Mouse (Mus musculus): Measurements from ENCODE around the gene Xcr1. TPM values are rescaled to one million over a fixed set of nuclear protein-coding genes. Genes with fewer than 3 reads are reported as not detected.

Xcr1 gene
- not detected in 2 replicates for total RNA-seq (2014; fragmentation: Nextera tagmentation)
- 0.23 TPM in 1 of 2 replicates, not detected in the other for total RNA-seq (2017)

DNA sequence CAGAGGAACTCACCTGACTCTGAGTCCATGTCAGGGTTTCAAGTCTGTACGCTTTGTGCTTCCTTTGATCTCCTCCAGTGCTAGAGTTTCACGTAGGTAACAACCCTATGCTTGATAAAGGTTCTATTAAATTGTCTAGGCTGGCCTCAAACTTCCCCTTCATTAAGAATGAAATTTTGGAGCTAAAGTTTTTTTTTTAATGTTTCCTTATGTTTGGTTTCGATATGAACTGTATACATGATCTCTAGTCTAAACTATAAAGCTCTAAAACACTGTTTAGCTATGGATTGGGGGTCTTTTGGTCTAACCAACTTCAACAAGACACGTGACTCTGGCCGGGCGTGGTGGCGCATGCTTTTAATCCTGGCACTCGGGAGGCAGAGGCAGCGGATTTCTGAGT lies at the start of gene Xcr1:
Xcr1 (minus strand) TSS at position 101 of the 400 bp plus-strand sequence.
- ATAC-seq (replicated peaks; ENCODE audit: low FRiP score, low TSS enrichment, poor library complexity, severe bottlenecking), result no peak

DNA sequence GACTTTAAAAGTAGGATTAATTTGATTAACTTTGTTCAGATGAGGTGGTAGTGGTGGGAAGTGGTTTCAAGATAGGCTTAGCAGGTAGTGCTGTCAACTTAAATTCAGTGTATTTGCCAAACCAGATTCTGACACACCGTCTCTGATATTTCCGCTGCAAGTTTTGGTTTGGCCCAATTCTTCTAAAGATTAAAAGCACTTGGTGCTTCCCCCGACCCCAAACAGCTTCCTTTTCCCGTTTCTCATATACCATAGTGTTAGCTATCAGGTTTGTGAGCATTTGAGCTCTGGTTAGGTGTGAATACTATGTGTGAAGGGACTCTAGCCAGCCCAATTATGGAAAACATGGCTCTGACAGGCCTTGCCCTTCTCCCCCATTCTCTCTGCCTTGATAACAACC lies 10.2 kb upstream of the Xcr1 start:
- ATAC-seq (replicated peaks; ENCODE audit: low FRiP score, low TSS enrichment, poor library complexity, severe bottlenecking), result no peak

DNA sequence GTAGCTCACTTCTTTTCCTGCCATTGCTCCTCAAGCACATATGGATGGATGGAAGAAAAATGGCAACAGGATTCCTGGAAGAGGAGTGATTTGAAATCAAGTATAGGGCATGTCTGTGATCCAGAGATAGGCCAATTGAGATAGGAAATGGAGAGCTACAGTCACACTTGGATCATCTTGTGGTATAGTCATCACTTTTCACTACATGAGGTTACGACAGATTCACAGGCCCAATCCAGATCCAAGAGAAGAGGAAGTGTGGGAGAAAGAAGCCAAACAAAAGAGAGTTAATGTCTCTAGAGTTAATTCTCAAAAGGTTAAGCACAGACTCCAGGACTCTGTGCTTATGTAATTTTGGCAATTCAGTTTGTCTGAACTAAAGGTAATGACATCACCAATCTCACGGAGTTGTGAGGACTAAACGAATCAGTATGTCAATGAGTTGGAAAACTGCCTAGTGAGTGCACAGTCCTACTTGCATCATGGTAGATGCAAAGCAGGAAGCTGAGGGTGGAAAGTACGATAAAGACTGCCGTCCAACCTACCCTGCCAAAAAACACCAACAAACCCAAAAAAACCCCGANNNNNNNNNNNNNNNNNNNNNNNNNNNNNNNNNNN lies 7.4 kb upstream of the Xcr1 start:
- ATAC-seq (replicated peaks; ENCODE audit: low FRiP score, low TSS enrichment, poor library complexity, severe bottlenecking), result no peak

DNA sequence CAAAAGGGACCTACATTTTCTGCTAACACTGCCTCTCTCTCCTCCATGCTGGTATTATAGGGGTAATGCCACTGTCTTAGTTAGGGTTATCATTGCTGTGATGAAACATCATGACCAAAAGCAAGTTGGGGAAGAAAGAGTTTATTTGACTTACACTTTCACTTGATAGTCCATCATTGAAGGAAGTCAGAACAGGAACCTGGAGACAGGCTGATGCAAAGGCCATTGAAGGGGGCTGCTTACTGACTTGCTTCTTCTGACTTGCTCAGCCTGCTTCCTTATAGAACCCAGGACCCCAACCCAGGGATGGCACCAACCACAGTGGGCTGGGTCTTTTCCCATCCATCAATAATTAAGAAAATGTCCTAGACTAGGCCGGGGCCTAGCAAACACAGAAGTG lies 1.8 kb upstream of the Xcr1 start:
- ATAC-seq (replicated peaks; ENCODE audit: low FRiP score, low TSS enrichment, poor library complexity, severe bottlenecking), result no peak

DNA sequence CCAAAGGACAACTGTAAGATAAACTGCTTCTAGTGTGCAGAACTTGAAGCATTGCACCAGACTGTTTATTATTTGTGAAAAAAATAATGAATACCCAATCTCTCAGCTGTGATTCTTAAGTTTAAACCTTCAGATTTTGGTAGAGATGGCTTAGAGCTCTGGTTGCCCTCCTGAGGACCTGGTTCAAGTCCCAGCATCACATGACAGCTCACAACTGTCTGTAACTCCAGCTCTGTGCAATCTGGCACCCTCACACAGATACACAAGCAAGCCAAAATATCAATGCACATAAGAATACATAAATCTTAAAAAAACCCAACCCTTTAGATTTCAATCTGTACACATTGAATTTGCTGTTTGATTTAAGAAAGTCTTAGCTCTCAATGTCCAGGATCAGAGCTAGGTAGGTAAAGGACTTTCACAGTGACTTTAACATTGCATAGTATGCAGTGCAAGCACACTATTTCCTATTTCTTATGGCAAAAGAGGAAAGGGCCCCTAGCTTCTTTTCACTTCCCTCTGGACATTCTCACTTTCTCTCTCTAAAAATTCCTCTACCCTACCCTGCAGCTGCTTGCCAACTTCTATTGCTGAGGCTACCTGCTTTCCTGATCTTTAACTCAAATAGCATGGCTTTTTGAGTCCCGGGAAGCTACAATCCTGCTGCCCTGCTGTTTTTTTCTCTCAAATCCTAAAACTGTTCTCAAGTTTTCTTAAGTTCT lies 1.2 kb upstream of the Xcr1 start:
- ATAC-seq (replicated peaks; ENCODE audit: low FRiP score, low TSS enrichment, poor library complexity, severe bottlenecking), result no peak

DNA sequence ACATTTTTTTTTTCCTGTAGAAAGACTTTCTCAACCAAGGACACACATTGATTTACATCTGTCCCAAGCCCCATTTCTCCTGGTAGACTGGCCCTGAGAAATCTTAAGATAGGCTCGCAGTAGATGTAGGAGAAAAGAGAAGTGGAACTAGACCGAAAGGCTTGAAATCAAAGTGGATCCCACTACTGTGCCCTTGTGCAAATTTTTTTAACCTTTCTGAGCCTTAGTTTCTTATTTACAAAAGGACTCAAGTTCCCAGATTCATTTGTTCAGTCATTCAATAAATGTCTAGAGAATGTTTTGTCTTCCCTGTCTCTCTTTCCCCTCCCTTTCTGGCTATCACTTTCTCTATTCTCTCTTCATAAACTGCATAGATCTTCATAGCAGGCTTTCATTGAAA lies 5.0 kb downstream of the Xcr1 start:
- ATAC-seq (replicated peaks; ENCODE audit: low FRiP score, low TSS enrichment, poor library complexity, severe bottlenecking), result no peak

DNA sequence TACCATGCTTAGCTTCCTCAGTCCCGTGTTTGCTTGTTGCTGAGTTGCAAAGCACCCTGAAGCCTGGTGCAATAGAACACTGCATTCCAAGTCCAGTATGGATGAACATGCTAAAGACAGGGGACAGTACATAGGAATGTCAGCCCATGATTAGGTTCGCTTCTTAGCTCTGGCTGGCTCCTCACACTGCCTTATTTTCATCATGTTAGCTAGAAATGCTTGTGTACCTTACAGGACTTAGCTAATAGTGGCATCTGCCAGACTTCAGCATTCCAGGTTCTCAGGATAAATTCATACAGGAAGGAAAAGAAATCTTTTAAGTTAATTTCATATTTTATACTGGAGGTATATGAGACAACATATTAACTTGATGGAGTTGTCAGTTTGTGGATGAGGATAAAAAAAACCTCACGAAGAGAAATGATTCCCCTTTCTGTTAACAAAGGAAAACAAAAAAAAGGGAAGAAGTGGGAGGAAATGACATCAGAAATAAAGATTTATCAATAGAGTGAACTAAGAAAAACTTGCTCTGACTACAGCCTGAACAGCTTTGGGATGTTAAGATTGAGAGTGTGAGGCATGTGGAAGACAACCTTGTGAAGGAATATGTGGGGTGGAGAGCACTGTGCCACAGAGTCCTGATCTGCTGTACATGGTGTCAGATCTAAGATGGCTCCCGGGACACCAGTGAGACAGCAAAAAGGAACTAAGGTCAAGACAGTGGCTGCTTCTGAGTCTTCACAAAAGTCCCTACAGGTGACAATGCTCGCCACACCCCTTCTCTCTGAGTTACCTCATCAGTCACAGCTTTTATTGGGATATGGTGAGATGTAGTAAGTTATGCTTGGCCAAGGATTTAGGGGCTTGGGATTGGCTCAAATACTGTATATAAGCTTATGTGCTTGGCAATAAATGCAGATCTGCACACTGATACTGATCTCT lies 9.1 kb downstream of the Xcr1 start:
- no peak for ATAC-seq (replicated peaks; ENCODE audit: low FRiP score, low TSS enrichment, poor library complexity, severe bottlenecking)

DNA sequence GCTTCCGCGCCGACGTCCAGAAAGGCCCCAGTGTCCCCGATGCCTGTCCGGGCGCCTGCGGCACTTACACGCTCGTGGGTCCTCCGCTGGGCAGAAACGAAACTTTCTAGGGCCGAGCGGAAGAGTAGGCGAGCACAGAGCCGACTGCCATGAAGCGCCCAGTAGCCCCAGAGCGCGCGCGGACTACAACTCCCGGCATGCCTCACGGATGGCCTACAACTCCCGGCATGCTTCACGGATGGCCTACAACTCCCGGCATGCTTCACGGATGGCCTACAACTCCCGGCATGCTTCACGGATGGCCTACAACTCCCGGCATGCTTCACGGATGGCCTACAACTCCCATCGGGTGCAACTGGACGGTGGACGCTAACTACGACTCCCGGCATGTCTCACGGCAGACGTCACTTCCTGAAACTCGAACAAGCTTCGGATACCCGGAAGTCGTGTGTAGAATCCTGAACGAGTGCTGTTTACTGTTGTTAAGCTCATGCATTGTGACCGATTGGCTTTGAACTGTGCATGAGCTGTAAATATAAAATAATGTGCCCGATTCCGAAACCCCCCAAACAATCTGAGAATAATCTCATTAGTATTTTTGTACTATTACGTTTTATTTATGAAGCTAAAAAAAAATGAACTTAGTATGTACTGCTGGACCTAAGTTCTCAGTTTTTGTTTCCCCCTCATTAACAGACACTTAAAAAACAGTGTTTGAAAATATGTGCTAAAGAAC lies 9.9 kb downstream of the Xcr1 start, which contains the start of gene Fyco1:
Fyco1 (minus strand) TSS at position 187 of the 736 bp plus-strand sequence.
- ATAC-seq (replicated peaks; ENCODE audit: low FRiP score, low TSS enrichment, poor library complexity, severe bottlenecking), result peak; percentile 90

DNA sequence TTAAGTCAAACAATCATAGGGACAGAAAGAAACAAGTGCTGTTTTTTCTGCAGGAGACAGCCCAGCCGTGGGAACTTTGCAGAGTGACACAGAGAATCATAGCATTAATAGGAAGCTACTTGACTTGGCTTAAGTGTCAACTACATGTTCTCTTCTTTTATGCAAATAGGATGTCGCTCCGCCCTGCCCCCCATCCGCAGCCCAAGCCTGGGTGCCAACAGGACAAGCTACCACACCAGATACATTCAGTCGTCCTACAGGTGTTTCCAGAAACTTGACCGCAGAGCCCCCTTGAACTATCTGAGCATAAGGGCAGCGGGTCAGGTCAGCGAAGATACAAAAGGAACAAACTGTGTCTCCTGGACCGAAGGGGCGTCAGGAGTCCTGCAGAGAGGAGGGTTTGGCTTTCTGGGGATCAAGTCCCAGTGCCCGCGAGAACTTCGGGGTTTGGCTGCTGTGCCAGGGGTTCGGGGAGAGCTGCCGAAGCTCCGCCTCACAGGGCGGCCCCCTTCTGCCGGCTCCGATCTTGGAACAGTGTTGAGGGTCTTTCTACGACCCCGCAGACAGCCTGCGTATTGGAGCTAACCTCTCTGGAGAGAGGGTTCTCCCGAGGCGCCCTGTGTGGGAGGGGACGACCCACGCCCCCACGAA lies 10.6 kb downstream of the Xcr1 start:
- ATAC-seq (replicated peaks; ENCODE audit: low FRiP score, low TSS enrichment, poor library complexity, severe bottlenecking), result peak; percentile 72

DNA sequence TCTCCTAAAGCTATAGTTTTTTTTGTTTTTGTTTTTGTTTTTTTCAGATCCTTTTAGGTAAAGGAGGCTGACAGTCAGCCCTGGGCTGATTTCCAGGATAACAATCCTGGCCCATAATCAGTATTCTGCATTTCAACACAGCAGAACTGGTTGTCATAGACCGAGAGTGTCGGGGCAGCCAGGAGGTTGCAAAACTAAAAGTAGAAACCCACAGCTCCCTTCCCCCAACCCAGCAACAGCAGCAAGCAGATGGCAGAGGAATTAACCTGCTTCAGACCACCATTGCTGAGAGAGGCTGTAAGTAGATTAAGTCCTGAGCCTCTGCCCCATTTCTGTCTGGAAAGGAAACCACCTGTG lies 11.1 kb downstream of the Xcr1 start:
- ATAC-seq (replicated peaks; ENCODE audit: low FRiP score, low TSS enrichment, poor library complexity, severe bottlenecking), result peak; percentile 28

DNA sequence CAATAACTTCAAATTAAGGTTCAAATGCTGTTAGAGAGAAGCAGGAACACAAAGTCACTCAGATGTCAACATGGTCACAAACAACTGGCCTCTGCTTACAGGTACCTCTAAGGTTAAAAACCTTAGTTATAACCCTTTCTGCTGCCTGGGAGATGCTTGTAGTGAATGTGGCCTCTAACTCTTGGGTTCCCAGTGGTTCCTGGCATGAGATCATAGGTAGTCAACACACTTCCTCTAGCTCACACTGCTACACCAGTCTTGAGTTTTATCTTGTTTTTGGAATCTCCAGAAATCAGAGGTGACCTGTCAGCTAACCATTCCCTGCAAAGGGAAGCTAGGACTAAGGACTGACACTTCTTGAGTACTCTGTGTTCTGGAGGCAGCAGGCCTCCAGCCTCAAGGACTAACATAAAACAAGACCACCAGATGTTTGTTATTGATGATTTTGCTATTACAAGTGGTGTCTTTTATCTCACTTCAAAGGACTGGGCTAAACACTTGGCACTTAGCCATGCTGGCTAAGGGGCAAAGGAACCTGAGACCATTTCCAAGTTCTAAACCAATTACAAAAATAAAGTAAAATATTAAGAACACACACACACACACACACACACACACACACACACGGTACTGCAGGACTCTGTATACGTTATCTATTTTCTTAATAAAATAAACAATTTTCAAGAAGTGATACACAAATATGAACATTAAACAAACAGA lies 11.7 kb downstream of the Xcr1 start:
- ATAC-seq (replicated peaks; ENCODE audit: low FRiP score, low TSS enrichment, poor library complexity, severe bottlenecking), result no peak

DNA sequence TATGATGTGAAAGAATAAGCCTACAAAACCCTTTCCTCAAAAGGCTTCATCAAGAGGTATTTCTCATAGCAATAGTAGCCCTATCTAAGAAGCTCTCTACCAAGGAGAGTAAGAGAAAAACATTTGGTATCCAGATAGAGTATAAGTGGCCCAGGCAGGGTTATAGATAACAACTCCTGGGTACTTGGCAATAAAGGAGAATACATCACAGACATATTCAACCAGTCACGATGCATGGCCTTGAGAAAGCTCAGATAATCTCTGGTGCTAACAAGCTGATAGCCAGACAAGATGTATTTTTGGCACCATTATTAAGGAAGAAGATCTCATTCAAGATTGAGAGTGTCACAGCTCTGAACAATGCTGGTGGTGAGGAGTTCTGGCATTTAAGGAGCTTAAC lies 15.3 kb downstream of the Xcr1 start:
- ATAC-seq (replicated peaks; ENCODE audit: low FRiP score, low TSS enrichment, poor library complexity, severe bottlenecking), result peak; percentile 70

DNA sequence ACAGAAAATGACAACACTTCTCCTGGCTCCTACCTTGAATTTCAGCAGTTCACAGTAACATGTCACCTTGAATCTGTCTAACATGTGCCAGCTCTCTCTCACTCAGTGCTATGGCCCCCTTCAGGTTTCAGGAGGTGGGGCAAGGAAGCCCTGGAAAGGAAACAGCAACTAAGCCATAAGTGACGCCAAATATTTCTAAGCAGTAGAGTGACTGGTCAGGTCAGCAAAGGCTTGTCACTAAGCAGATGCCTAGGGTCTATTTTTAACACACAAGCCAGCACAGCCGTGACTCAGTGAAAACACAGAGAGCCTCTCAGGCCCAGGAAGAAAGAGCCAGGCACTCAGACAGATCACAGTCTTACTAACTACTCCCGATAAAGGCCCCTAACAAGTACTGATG lies 16.7 kb downstream of the Xcr1 start:
- peak; percentile 67 for ATAC-seq (replicated peaks; ENCODE audit: low FRiP score, low TSS enrichment, poor library complexity, severe bottlenecking)

DNA sequence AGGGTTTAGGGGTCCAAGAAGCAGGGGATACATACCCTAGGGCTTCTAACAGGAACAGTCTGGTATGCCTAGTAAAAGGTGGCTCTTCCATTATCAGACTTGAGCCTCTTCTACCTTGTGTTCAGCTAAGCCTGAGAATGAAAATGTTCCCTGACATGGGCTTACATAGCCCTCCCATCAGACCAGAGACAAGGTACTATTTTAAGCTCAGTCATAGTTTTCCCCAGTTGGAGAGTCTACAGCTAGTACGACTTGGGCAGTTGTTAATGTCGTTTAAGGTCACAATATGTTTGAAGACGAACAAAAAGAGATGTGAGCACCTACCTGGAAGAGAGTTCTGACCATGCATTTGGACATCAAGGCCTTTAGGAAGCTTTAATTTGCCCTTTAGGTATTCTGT lies 17.4 kb downstream of the Xcr1 start:
- no peak for ATAC-seq (replicated peaks; ENCODE audit: low FRiP score, low TSS enrichment, poor library complexity, severe bottlenecking)

DNA sequence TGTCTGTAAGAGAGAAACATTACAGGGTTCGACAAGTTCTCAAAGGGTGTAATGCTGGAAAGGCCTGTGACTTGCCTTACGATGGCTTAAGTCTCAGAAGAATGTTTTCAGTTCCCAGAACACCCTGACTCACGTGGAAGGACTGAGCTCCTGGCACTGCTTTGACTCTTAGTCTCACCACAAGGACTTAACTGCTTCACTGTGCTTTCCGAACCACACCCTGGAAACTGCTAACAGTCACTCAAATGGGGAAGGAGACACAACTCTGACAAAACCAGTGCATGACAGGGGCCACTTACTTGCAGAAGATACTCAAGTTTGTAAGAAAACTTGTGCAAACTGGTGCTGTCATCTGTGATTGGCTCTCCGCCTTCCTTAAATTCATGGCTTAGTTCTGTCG lies 21.6 kb downstream of the Xcr1 start:
- ATAC-seq (replicated peaks; ENCODE audit: low FRiP score, low TSS enrichment, poor library complexity, severe bottlenecking), result no peak

DNA sequence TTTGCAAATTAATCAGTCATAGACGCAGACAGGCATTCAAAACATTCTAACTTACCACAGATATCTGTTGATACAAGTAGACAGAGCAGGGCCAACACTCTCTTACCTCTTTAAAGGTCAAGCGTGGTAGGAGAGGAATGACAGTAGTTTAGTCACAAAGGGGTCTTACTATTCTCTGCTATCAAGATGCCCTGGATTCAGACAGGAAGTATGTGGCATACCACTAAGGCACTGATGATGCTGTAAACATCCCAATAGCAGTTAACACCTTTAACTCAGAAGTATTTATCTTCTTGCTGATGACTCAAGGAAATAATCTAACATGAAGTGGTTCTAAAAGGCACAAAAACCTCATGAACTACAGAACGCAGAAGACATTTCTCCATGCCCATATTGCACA lies 26.0 kb downstream of the Xcr1 start:
- no peak for ATAC-seq (replicated peaks; ENCODE audit: low FRiP score, low TSS enrichment, poor library complexity, severe bottlenecking)

DNA sequence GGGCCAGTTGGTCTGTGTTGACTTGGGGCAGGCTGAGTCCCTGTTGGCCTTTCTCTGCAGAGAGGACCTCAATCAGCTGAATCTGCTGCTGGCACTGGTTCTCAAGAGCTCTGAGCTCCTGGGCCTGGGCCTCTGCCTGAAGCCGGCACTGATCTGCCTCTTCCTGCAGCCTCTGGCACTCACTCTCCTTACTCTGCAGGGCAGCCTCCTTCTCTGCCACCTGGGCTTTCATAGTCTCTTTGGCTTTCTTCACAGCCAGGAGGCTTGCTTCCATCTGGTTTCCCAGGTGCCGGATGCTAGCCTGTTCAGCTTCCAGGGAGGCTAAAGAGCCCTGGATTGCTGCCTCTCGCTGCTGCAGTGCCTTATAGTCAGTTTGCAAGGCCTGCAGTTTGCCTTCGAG lies 32.9 kb downstream of the Xcr1 start:
- ATAC-seq (replicated peaks; ENCODE audit: low FRiP score, low TSS enrichment, poor library complexity, severe bottlenecking), result no peak

DNA sequence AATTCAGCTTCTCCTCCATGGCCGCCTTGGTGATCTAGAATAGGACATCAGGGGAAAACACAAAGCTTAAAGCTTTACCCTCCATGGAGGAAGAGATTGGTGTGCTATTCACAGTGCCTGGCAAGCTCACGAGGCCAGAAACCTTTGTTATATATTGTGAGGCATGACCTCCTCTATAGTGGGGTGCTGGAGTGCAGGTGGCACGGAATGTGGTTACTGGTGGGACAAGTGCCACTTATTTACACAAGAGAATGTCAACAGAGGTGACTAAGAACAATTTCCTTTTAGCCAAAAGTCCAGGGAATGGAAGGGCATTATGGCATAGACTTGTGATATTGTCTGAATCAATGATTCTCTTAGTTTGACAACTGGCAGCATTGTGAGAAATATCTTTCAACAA lies 35.2 kb downstream of the Xcr1 start:
- ATAC-seq (replicated peaks; ENCODE audit: low FRiP score, low TSS enrichment, poor library complexity, severe bottlenecking), result no peak

DNA sequence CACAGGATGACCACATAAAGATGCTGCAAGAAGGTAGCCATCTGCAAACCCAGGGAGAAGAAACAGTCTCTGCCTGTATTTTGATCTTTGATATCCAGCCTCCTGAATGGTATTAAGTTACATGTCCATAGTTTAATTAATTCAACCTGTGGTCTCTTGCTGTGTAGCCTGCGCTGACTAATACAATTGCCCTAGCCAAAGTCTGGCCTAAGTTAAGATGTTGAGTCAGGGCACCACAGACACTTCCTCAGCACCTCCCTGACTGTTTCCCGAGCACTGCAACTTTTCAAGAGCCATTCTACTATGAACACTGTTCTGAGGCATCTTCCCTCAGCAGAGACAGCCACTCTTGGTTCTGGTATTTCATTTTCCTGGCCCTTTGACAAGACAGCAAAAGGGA lies 43.2 kb downstream of the Xcr1 start:
- ATAC-seq (replicated peaks; ENCODE audit: low FRiP score, low TSS enrichment, poor library complexity, severe bottlenecking), result no peak

Data from megakaryocyte-erythroid progenitor cell, adult 5-6 weeks (primary cell).